Mouse (Mus musculus) intestine, postnatal 0 days (tissue): ENCODE results near the gene Dclre1b. TPM values are rescaled to one million over a fixed set of nuclear protein-coding genes. Genes with fewer than 3 reads are reported as not detected.
A peak's percentile ranks its signal among the peaks of the same experiment; 100 is the strongest.
"Not testable (repeated sequence)": the region's sequence is repeated elsewhere in the genome, so short reads cannot be mapped to it uniquely, and the experiment has no call there.

ENCODE experiments used
- ATAC-seq: fragments of 200-750 bp; cut with Nextera tagmentation; 2 replicates; pipeline ENCODE4 v1.8.0; 2017; ENCODE audit warnings: mild to moderate bottlenecking, moderate TSS enrichment, moderate library complexity
- H3K27ac ChIP-seq: fragments of 300-500 bp; sonication (generic); 2 replicates; pipeline ENCODE4 v1.5.1; 2014; ENCODE audit warnings: mild to moderate bottlenecking, low read depth, low read length, moderate library complexity
- H3K27me3 ChIP-seq: fragments of 300-500 bp; sonication (generic); replicated peaks from 2 replicates; pipeline ENCODE4 v1.6.1; 2014; ENCODE audit warnings: low read length, mixed read lengths; ENCODE audit not compliant: control insufficient read depth, insufficient read depth
- H3K36me3 ChIP-seq: fragments of 300-500 bp; sonication (generic); 2 replicates; pipeline ENCODE4 v1.6.1; 2014; ENCODE audit warnings: mild to moderate bottlenecking, moderate library complexity; ENCODE audit not compliant: control insufficient read depth, insufficient read depth
- H3K4me1 ChIP-seq: fragments of 300-500 bp; sonication (generic); replicated peaks from 2 replicates; pipeline ENCODE4 v1.6.1; 2014; ENCODE audit warnings: antibody characterized with exemption, low read length, mixed read lengths; ENCODE audit not compliant: control insufficient read depth, insufficient read depth
- H3K4me2 ChIP-seq: fragments of 300-500 bp; sonication (generic); replicated peaks from 2 replicates; pipeline ENCODE4 v1.6.1; 2014; ENCODE audit warnings: low read depth, mild to moderate bottlenecking, moderate library complexity
- H3K4me3 ChIP-seq: fragments of 300-500 bp; sonication (generic); 2 replicates; pipeline ENCODE4 v1.5.1; 2014; ENCODE audit warnings: low read depth, low read length
- H3K9ac ChIP-seq: fragments of 300-500 bp; sonication (generic); 2 replicates; pipeline ENCODE4 v1.6.1; 2014; ENCODE audit warnings: mild to moderate bottlenecking, low read depth, low read length
- H3K9me3 ChIP-seq: fragments of 300-500 bp; sonication (generic); 2 replicates; pipeline ENCODE4 v1.6.1; 2016; ENCODE audit warnings: mixed run types; ENCODE audit not compliant: control insufficient read depth
- CTCF ChIP-seq: sonication (generic); IDR thresholded peaks from 2 replicates; pipeline ENCODE4 v1.5.1; 2016; ENCODE audit warnings: low read depth, mild to moderate bottlenecking, control low read depth, antibody characterized with exemption, moderate library complexity
- WGBS: fragments of 180-500 bp; shearing (Covaris S2); extraction: QIAGEN DNeasy Blood & Tissue Kit; methylation state at CpG from one replicate; pipeline ENCODE4 v1.1.7; 2014; 5-methylcytosine and 5-hydroxymethylcytosine counted together
- polyA plus RNA-seq: library from polyadenylated mRNA; unstranded; fragments of >200 nt; fragmentation: Nextera tagmentation; extraction: Ambion mirVana; gene quantifications from 2 replicates; pipeline ENCODE4 v1.2.1, GENCODE M21; 2015

Dclre1b gene
- polyA plus RNA-seq, 1 experiment from 2014 or later: 10.2 TPM

DNA sequence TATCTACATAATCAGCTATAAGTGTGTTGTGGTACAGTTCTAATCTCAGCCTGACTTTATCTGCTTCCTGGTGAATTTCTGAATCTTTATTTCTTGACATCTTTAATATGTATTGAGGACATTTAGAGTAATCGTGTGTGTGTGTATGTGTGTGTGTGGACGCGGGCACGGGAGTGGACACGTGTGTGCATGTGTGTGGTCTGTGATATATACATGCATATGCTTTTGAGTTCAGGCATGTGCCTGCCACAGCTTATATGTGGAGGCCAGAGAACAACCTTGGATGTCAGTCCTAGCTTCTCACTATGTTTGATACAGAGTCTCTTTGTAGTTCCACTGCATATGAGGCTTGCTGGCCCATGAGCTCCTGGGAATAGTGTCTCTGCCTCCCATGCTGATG lies 27.2 kb upstream of the Dclre1b start:
- Histone ChIP-seq H3K4me2 (no peak overlapping the region), H3K27ac (no peak overlapping the region), H3K4me3 (no peak overlapping the region), H3K36me3 (no peaks in the 10 kb centered on the region; the same call in 1 of the 2 replicates), H3K4me1 (no peaks in the 10 kb centered on the region), H3K27me3 (no peaks in the 10 kb centered on the region), H3K9me3 (no peaks in the 10 kb centered on the region), H3K9ac (no peak overlapping the region)
- ATAC-seq: no peak
- TF ChIP-seq CTCF: no peak
- WGBS: 88% methylated on average over 5 of the region's 5 CpGs

DNA sequence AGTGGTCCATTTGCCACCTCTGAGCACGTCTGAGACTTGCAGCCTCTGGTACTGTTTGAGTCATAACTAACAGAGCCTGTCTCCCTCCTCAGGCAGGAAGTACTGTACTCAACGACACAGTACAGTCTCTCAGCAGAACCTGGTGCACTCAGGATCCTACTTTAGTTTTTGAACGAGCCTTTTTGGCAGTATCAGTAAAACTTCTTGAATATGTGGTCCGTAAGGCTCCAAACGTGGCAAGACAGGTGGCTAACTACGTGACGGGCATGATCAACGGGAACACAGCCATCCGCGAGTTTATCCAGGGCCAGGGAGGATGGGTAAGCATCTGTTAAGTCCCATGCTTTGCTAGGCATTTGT lies 26.7 kb upstream of the Dclre1b start:
- WGBS: 68% methylated on average over 10 of the region's 10 CpGs
- ATAC-seq: no peak
- H3K4me2 ChIP-seq: no peak overlapping the region
- no peak overlapping the region for H3K4me3 ChIP-seq
- H3K4me1 ChIP-seq: no peaks in the 10 kb centered on the region
- H3K27ac ChIP-seq: no peak overlapping the region
- no peak for TF ChIP-seq CTCF
- H3K9me3 ChIP-seq: no peaks in the 10 kb centered on the region
- H3K36me3 ChIP-seq: no peaks in the 10 kb centered on the region; the same call in 1 of the 2 replicates
- H3K27me3 ChIP-seq: no peaks in the 10 kb centered on the region
- no peak overlapping the region for H3K9ac ChIP-seq

DNA sequence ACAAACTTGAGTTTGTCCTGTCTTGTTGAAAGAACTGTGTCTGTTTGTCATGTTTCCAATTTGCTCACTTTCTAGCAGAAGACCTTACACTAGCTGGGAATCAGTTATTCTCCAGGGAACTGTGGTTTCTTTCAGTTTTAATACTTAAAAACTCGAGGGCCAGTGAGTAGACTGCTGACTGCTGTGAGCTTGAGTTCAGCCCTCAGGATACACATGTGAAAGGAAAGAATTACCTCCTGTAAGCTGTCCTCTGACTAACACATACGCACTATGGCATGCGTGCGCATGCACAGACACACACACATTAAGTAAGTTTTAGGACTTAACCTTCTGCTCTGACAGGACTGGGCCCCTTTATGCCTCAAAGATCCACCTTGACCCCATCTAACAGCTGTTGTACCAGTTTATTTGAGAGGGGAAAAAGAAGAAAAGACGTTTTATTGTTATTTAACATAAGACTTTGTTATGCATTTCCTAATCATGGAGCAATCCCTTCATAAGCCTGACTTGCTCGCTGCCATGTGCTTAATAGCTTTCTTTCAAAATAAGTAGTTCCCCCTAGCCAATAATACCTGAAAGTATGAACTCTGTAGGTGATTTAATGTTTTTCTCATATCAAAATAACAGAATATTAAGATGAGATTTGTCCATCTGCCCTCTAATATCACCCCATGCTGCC lies 26.2 kb upstream of the Dclre1b start:
- no peak for TF ChIP-seq CTCF
- Histone ChIP-seq H3K4me2 (no peak overlapping the region), H3K27ac (no peak overlapping the region), H3K4me1 (no peaks in the 10 kb centered on the region), H3K9me3 (no peaks in the 10 kb centered on the region), H3K36me3 (no peaks in the 10 kb centered on the region; the same call in 1 of the 2 replicates), H3K9ac (no peak overlapping the region), H3K27me3 (no peaks in the 10 kb centered on the region), H3K4me3 (no peak overlapping the region)
- WGBS: 61% methylated on average over 6 of the region's 6 CpGs
- no peak for ATAC-seq

DNA sequence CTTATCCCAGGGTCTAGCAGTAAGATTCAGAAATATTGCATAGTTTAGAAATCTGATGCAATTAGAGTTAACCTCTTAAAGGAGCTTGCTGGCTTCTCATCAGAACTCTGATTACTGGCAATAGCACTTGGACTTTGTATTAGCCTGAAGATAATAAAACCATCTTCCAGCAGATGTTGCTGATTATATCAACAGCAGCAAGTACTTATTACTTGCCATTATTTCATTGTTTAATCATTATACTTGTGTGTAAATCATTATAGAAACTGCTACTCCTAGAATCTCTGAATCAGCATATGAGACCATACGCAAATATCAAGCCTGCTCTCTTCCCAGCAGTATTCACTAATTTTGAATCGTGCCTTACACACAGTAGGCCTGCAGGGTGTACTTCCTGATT lies 24.8 kb upstream of the Dclre1b start:
- no peak for TF ChIP-seq CTCF
- Histone ChIP-seq H3K27me3 (no peaks in the 10 kb centered on the region), H3K9me3 (no peaks in the 10 kb centered on the region), H3K4me2 (peak overlapping the region; percentile 47), H3K36me3 (no peaks in the 10 kb centered on the region; the same call in 1 of the 2 replicates), H3K27ac (no peak overlapping the region), H3K9ac (no peak overlapping the region), H3K4me3 (no peak overlapping the region), H3K4me1 (no peaks in the 10 kb centered on the region)
- 35% methylated on average over 2 of the region's 2 CpGs for WGBS
- peak; percentile 75 for ATAC-seq

DNA sequence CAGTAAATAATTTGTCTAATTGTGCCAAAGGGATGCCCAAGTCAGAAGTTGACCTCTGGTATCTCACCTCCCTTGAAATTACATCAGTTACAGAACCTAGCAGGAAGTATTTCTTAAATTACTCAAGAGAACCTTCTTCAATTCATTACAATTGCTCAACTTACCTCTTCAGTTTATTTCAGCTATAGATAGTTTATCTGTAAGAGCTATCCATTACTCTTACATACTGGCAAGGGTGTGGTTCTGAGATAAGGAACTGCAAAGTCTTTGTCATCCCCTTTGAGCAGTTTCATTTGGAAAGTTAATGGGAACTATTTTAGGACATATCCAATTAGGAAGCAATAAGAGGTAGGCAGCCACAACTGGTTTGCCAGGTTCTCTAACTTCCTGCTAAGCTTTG lies 23.2 kb upstream of the Dclre1b start, which contains the start of gene Bcl2l15:
Gene Bcl2l15, plus strand, starts transcription at position 176 of the 400 bp plus-strand sequence.
- H3K4me1 ChIP-seq: no peaks in the 10 kb centered on the region
- H3K4me2 ChIP-seq: peak within 1 kb of the TSS; percentile 47
- no peak within 1 kb of the TSS for H3K9ac ChIP-seq
- H3K36me3 ChIP-seq: no peaks in the 10 kb centered on the region; the same call in 1 of the 2 replicates
- H3K9me3 ChIP-seq: no peaks in the 10 kb centered on the region
- no peak for TF ChIP-seq CTCF
- H3K4me3 ChIP-seq: no peak within 1 kb of the TSS
- peak; percentile 48; the same call in 1 of the 2 replicates for ATAC-seq
- no peaks in the 10 kb centered on the region for H3K27me3 ChIP-seq
- no peak within 1 kb of the TSS for H3K27ac ChIP-seq

DNA sequence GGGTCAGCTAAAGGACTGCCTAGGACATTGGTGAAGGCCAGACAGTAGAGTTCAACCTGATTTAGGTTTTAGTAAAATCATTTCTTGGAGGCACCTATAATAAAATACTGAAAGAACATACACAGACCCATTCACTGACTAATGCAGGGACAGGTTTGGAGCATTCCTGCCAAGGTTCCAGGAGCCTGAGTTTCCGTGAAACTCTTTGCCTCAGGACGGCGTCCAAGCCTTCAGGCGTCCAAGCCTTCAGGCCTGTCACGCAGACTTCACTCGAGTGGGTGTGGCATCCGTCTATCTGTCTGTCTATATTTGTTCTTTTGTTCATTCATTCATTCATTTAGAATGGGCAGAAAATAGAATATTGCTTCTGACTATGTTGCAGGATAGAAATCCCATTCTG lies 21.9 kb upstream of the Dclre1b start:
- Histone ChIP-seq H3K4me1 (no peaks in the 10 kb centered on the region), H3K27me3 (no peaks in the 10 kb centered on the region), H3K4me3 (no peak overlapping the region), H3K4me2 (no peak overlapping the region), H3K9ac (no peak overlapping the region), H3K27ac (no peak overlapping the region), H3K36me3 (no peaks in the 10 kb centered on the region), H3K9me3 (no peaks in the 10 kb centered on the region)
- 86% methylated on average over 7 of the region's 7 CpGs for WGBS
- no peak for TF ChIP-seq CTCF
- no peak for ATAC-seq

DNA sequence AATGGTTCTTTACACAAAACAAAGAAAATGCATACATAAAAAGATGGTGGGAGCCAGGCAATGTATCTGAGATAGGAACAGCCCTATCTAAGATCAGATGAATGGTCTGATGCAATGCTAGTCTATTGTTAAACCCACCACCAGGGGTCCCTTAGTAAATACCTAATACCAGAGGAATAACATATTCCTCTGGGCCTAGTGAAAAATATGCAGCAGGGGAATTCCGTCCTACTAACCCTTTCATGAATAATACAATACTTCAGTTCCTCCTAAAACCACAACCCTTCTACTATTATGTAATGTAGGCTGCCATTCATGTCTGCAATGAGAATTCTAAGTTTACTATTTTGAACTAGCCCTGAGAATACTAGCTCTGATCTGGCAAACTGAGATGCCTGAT lies 21.4 kb upstream of the Dclre1b start:
- not testable (repeated sequence) for H3K36me3 ChIP-seq, ATAC-seq, H3K4me2 ChIP-seq, H3K27me3 ChIP-seq, H3K4me3 ChIP-seq, H3K27ac ChIP-seq, H3K9me3 ChIP-seq, H3K4me1 ChIP-seq, H3K9ac ChIP-seq
- 76% methylated on average over 1 of the region's 1 CpGs for WGBS
